ENCODE assay signal across 8 mouse cellular contexts in genomic region chr17:29342010-29342910, GRCm38 (mm10). TPM values are rescaled to one million over a fixed set of nuclear protein-coding genes. Genes with fewer than 3 reads are reported as not detected.
DNase-seq lines count a peak whose midpoint lies in the region; ATAC-seq and TF ChIP-seq lines count a peak whose summit lies in the region.

No protein-coding gene starts in this region.

- peak overlapping the region; percentile 48 for H3K4me2 ChIP-seq in intestine, postnatal 0 days (replicated peaks; ENCODE audit: low read depth)
- H3K4me2 ChIP-seq in lung, embryonic 16.5 days (ENCODE audit: low read depth, low read length), result no peak overlapping the region
- H3K4me2 ChIP-seq in stomach, postnatal 0 days (replicated peaks; ENCODE audit: low read depth), result peak overlapping the region; percentile 25; the same call in 1 of the 2 replicates

- peaks cover 10% of the 10 kb centered on the region; the same call in 1 of the 2 replicates for H3K4me1 ChIP-seq in intestine, postnatal 0 days (replicated peaks; ENCODE audit: control insufficient read depth, insufficient read depth, low read length)
- peaks cover 41% of the 10 kb centered on the region for H3K4me1 ChIP-seq in lung, embryonic 16.5 days (replicated peaks; ENCODE audit: control insufficient read depth, insufficient read depth, low read length)
- H3K4me1 ChIP-seq in stomach, postnatal 0 days (replicated peaks; ENCODE audit: control insufficient read depth, insufficient read depth), result peaks cover 2% of the 10 kb centered on the region; the same call in 1 of the 2 replicates

- peak; percentile 31; the same call in 1 of the 2 replicates for ATAC-seq in intestine, postnatal 0 days
- peak; percentile 90 for ATAC-seq in lung, embryonic 16.5 days (ENCODE audit: low read depth)
- peak; percentile 55 for ATAC-seq in stomach, postnatal 0 days (ENCODE audit: low FRiP score, low TSS enrichment)

- no peak overlapping the region for H3K4me3 ChIP-seq in intestine, postnatal 0 days (ENCODE audit: low read depth, low read length)
- no peak overlapping the region for H3K4me3 ChIP-seq in lung, embryonic 16.5 days (ENCODE audit: low read length)
- no peak overlapping the region for H3K4me3 ChIP-seq in stomach, postnatal 0 days (ENCODE audit: low read depth, low read length)

- H3K9me3 ChIP-seq in intestine, postnatal 0 days (ENCODE audit: control insufficient read depth), result no peaks in the 10 kb centered on the region
- no peaks in the 10 kb centered on the region for H3K9me3 ChIP-seq in lung, embryonic 16.5 days (ENCODE audit: control insufficient read depth, low read length)
- no peaks in the 10 kb centered on the region for H3K9me3 ChIP-seq in stomach, postnatal 0 days (ENCODE audit: control insufficient read depth, low read length)

- 0 out of 2 replicates have a peak, but pooled peaks have one; percentile 1 for TF ChIP-seq CTCF in intestine, postnatal 0 days (IDR thresholded peaks at IDR 0.05; ENCODE audit: low read depth)
- TF ChIP-seq CTCF in stomach, postnatal 0 days (IDR thresholded peaks at IDR 0.05; ENCODE audit: low read depth), result no peak

- TF ChIP-seq EP300 in stomach, postnatal 0 days (optimal IDR thresholded peaks at IDR 0.05), result no peak

- DNase-seq in 3T3-L1 (ENCODE audit: low read depth, low spot score) (peak; percentile 72), adipocyte (ENCODE audit: low spot score) (peak; percentile 52)
- peak; percentile 81 to 85 for DNase-seq in heart, adult 18-20 months
- peak; percentile 50 for DNase-seq in stomach, postnatal 0 days (ENCODE audit: low spot score)
- no peak for DNase-seq in frontal cortex, adult 2 months (ENCODE audit: extremely low spot score in 1 of 2, low spot score in 1 of 2)
- DNase-seq in cerebellum, adult 18-20 months, result no peak

- H3K9ac ChIP-seq in intestine, postnatal 0 days (ENCODE audit: low read depth, low read length), result no peak overlapping the region
- H3K9ac ChIP-seq in lung, embryonic 16.5 days (ENCODE audit: low read length), result peak overlapping the region; percentile 45
- H3K9ac ChIP-seq in stomach, postnatal 0 days (ENCODE audit: low read length), result peak overlapping the region; percentile 35; the same call in 1 of the 2 replicates

- 40% methylated on average over 13 of the region's 13 CpGs for WGBS in intestine, postnatal 0 days
- WGBS in lung, embryonic 16.5 days, result 30% methylated on average over 13 of the region's 13 CpGs
- 36% methylated on average over 13 of the region's 13 CpGs for WGBS in stomach, postnatal 0 days

- H3K27ac ChIP-seq in intestine, postnatal 0 days (ENCODE audit: low read depth, low read length), result peak overlapping the region; percentile 71
- peak overlapping the region; percentile 95 for H3K27ac ChIP-seq in lung, embryonic 16.5 days (ENCODE audit: low read length)
- H3K27ac ChIP-seq in stomach, postnatal 0 days (replicated peaks), result peak overlapping the region; percentile 88

- H3K36me3 ChIP-seq in intestine, postnatal 0 days (ENCODE audit: control insufficient read depth, insufficient read depth), result peaks cover 47% of the 10 kb centered on the region
- peaks cover 25% of the 10 kb centered on the region for H3K36me3 ChIP-seq in lung, embryonic 16.5 days (ENCODE audit: control insufficient read depth, insufficient read depth, low read length)
- peaks cover 17% of the 10 kb centered on the region for H3K36me3 ChIP-seq in stomach, postnatal 0 days (ENCODE audit: control insufficient read depth, insufficient read depth, low read length)

- no peaks in the 10 kb centered on the region for H3K27me3 ChIP-seq in intestine, postnatal 0 days (replicated peaks; ENCODE audit: control insufficient read depth, insufficient read depth, low read length)
- no peaks in the 10 kb centered on the region for H3K27me3 ChIP-seq in lung, embryonic 16.5 days (ENCODE audit: control insufficient read depth, insufficient read depth, low read depth, low read length)
- H3K27me3 ChIP-seq in stomach, postnatal 0 days (ENCODE audit: control insufficient read depth, insufficient read depth, low read length), result no peaks in the 10 kb centered on the region

RNA-seq across cellular contexts. Expression of gene Mtch1, which starts 5.5 kb away (rescaled TPM):
- total RNA-seq in heart, adult 18-20 months (2021), result 100 to 1,000 TPM; 193 to 203 TPM
- polyA plus RNA-seq in intestine, postnatal 0 days (2015; fragmentation: Nextera tagmentation; extraction: Ambion mirVana), result 139 and 143 TPM in 2 replicates
- 208 and 265 TPM in 2 replicates for polyA plus RNA-seq in lung, embryonic 16.5 days (2015; fragmentation: Nextera tagmentation; extraction: Ambion mirVana)
- 189 and 201 TPM in 2 replicates for polyA plus RNA-seq in stomach, postnatal 0 days (2015; fragmentation: Nextera tagmentation; extraction: Ambion mirVana)
- 548 and 552 TPM in 2 replicates for polyA plus RNA-seq in frontal cortex, adult 2 months (2012; rRNA removed)

RNA-seq across cellular contexts. Expression of gene Fgd2, which starts 18.5 kb away (rescaled TPM):
- total RNA-seq in heart, adult 18-20 months (2021), result 1 to 10 TPM; 1.5 to 2.6 TPM
- 4.9 and 6.0 TPM in 2 replicates for polyA plus RNA-seq in intestine, postnatal 0 days (2015; fragmentation: Nextera tagmentation; extraction: Ambion mirVana)
- polyA plus RNA-seq in lung, embryonic 16.5 days (2015; fragmentation: Nextera tagmentation; extraction: Ambion mirVana), result 21.7 and 24.0 TPM in 2 replicates
- 5.9 and 8.2 TPM in 2 replicates for polyA plus RNA-seq in stomach, postnatal 0 days (2015; fragmentation: Nextera tagmentation; extraction: Ambion mirVana)
- polyA plus RNA-seq in frontal cortex, adult 2 months (2012; rRNA removed), result 11.0 and 14.7 TPM in 2 replicates

RNA-seq across cellular contexts. Expression of gene Pi16, which starts 24.8 kb away (rescaled TPM):
- 10 to 100 TPM; 22.7 to 29.1 TPM for total RNA-seq in heart, adult 18-20 months (2021)
- polyA plus RNA-seq in intestine, postnatal 0 days (2015; fragmentation: Nextera tagmentation; extraction: Ambion mirVana), result 0.73 and 0.76 TPM in 2 replicates
- 2.3 and 3.5 TPM in 2 replicates for polyA plus RNA-seq in lung, embryonic 16.5 days (2015; fragmentation: Nextera tagmentation; extraction: Ambion mirVana)
- polyA plus RNA-seq in stomach, postnatal 0 days (2015; fragmentation: Nextera tagmentation; extraction: Ambion mirVana), result 1.3 TPM in 2 replicates
- polyA plus RNA-seq in frontal cortex, adult 2 months (2012; rRNA removed), result 0.97 and 1.1 TPM in 2 replicates

Comparison
In these comparisons a context has a peak if more than half of its experiments do, and no peak if none do; other contexts are left out.
1. DNase-seq: peak in 3T3-L1 (single experiment), adipocyte (single experiment), heart, adult 18-20 months (2 of 2) and stomach, postnatal 0 days (single experiment); none in frontal cortex, adult 2 months (0 of 2) and cerebellum, adult 18-20 months (0 of 2).
2. ATAC-seq: peak in every context shown above with its lines; median percentile 90 in lung, embryonic 16.5 days; 55 in stomach, postnatal 0 days; 31 in intestine, postnatal 0 days.
3. Peak in every context shown above with its lines, with median percentiles within 50 percentile points of each other: H3K27ac ChIP-seq.